Mouse (Mus musculus): Measurements from ENCODE around the gene Pgk1.
"Not testable (repeated sequence)": the region's sequence is repeated elsewhere in the genome, so short reads cannot be mapped to it uniquely, and the experiment has no call there.

The Pgk1 gene

DNA sequence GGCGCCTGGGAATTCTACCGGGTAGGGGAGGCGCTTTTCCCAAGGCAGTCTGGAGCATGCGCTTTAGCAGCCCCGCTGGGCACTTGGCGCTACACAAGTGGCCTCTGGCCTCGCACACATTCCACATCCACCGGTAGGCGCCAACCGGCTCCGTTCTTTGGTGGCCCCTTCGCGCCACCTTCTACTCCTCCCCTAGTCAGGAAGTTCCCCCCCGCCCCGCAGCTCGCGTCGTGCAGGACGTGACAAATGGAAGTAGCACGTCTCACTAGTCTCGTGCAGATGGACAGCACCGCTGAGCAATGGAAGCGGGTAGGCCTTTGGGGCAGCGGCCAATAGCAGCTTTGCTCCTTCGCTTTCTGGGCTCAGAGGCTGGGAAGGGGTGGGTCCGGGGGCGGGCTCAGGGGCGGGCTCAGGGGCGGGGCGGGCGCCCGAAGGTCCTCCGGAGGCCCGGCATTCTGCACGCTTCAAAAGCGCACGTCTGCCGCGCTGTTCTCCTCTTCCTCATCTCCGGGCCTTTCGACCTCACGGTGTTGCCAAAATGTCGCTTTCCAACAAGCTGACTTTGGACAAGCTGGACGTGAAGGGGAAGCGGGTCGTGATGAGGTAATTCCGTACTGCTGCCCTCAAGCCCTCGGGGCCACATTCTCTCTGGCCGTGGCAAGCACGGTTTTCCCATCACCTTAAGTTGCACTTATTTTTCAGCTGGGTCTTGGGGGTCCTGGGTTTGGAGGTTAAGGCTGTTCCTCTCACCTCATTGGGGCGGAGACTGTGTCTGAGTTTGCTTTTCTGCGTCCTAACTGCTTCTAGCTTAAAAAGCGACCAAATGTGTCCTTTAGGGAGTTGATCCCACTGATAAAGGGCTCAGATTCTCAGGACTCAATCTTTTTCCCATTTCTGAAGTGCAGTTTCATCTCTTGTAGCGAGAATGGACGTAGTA is at the start of gene Pgk1:
Pgk1 (plus strand) TSS at position 388 of the 937 bp plus-strand sequence.
- DNase-seq (ENCODE audit: low spot score in 2 of 2), result peak; percentile 87 to 92

DNA sequence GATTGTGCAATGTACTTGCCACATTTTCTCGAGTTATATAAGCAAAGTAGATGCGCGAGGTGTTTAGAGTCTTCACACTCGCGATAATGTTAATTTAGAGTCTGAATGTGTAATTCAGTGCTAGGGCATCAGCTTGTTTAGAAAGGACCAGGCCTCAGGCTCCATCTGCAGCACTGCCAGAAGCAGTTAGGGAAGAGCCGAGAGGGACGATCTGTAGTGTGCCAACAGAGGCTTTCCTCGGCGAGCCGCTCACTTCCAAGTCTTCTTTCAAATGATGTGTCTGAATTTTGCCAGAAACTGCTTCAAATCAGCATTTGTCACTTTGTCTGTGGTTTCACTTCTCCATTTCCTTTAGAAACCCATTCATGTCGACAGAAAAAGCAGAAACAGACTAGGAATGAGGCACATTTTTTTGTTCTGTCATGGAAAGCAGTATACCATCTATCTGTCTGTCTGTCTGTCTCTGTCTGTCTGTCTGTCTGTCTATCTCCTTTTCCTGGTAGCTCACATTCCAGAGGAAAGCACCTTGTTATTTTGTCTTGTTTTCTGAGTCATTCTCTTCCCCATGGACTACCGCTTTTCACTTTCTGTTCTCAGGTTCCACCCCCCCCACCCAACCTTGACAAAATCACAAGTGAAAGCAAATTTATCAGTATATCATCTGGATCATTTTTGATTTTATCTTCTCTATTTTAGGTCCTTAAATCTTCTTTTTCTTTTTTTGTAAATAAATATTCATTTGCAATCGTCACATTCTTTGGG is 47.4 kb upstream of the Pgk1 start:
- peak in 1 of 2 experiments; percentile 1 for DNase-seq (ENCODE audit: low spot score in 2 of 2)

DNA sequence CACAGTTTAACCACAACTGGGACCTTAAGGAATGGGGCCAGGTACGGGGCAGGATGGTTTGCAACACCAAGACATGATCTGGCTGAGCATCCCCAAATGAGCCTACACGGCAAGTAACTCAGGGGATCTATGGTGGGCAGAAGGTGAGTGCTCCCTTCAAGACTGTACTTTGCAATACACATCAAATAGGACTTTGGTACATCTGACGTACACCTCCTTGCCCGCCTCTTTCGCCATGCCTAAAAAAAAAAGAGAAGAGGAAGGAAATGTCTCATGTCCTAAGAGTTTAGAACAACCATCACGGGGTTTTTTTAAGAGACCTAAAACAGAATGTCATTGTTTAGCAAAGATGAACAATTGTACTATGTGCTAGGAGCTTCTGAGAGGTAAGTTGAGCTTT is 44.0 kb upstream of the Pgk1 start, which contains the start of gene Tlr13:
Tlr13 (plus strand) TSS at position 269 of the 400 bp plus-strand sequence.
- DNase-seq (ENCODE audit: low spot score in 2 of 2), result no peak

DNA sequence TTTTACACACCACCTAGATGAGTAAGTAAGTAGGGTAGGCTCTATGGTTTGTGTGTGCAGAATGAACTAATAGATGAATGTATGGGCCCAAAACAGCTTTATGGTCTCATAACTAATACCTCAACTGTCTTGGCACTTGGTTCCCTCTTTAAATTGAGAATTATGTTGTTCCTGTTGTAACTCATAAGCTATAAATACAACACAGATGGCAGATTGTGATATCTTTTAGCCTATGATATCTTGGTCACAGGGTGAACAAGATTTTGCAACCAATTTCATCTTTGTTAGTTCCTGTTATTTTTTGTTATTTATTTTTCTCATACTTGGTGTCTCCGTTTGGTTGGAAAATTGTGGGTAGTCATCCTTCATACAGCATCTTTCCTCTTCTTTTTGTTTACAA is 38.7 kb upstream of the Pgk1 start:
- no peak for DNase-seq (ENCODE audit: low spot score in 2 of 2)

DNA sequence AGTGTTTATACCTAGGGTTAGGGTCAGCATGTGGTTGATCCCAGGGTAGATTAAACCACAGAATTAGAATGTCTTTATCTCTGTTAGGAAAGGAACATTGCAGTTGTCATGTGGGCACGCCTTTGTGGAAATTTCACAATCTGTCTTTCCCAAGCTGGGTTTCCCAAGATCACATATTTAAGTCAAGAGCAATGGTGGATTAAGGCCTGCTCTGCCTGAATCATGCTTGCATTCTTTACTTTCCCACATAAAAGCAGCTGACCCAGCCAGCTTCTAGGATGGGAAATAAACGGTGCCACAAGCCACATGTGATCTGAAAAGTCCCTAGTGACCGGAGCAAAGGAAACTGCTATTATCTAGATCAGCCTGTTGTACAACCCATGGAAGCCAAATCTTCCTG is 37.4 kb upstream of the Pgk1 start:
- no peak for DNase-seq (ENCODE audit: low spot score in 2 of 2)

DNA sequence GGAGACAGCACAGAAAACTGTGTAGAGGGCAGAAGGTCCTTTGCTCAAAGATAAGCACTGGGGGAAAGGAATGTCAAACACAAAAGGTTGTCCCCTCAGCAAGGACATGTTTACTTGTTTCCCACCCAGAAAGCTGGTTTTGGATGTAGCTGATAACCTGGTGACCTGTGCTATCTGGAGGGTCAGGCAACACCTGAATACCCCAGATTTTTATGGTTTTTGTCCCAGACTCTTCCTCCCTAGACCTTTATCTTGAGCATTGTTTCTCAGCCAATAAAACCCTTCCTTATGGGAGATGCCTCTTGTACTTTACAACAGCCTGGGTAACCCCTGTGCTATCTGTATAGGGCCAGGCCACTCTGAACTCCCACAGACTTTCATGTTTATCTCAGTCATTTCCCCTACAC is 32.7 kb upstream of the Pgk1 start:
- no peak for DNase-seq (ENCODE audit: low spot score in 2 of 2)

DNA sequence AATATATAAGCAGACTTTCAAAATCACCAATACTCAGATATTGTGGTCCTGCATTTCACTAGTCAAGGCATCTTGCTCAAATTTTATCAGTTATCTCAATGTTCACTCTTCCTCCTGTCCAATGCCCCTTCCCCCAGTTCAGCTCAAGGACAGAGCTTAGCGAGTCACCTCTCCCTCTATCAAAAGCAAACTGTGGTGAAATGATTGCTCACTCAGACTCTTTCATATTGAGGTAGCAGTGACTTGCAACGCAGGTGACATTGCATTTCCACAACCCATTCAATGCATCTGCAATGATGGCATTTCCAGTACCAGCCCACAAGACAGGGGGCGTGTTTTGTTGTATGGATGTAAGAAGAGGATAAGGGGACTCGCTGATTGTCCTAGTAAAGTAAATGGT is 31.0 kb upstream of the Pgk1 start:
- no peak for DNase-seq (ENCODE audit: low spot score in 2 of 2)

DNA sequence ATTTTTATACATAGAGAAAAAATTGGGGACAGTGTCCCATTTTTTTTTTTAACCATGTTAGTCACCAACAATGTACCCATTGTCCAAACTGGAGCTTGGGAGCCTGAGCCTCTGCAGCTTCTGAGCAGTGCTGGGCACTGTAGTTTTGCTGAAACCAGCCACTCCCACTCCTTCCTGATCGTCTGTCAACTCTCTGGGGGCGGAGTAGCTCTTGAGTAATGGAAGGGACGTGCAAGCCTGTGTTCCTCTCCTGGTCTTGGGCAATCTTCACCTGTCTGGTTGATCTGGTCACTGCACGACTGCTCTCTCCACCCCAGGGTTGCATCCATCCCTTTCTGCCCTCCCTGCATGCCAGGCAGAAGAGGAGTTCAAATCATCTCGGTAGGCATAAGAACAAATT is 22.9 kb upstream of the Pgk1 start:
- no peak for DNase-seq (ENCODE audit: low spot score in 2 of 2)

DNA sequence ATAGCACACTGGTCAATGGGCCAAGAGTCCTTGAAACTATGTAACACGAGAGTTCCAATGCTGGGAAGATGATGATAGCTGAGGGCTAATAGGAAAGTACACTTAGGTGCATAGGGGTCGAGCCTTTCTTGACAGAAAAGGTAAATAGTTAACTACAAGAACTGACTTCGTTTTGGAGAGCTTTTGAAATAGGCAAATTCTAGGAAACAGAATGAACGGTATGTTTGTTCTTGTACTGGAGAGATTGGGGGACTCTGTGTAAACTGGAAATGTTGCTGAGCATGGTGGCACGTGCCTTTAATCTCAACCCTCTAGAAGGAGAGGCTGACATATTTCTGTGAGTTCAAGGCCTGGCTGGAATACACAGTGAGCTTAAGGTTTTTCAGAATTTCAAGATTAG is 22.3 kb upstream of the Pgk1 start:
- no peak for DNase-seq (ENCODE audit: low spot score in 2 of 2)

DNA sequence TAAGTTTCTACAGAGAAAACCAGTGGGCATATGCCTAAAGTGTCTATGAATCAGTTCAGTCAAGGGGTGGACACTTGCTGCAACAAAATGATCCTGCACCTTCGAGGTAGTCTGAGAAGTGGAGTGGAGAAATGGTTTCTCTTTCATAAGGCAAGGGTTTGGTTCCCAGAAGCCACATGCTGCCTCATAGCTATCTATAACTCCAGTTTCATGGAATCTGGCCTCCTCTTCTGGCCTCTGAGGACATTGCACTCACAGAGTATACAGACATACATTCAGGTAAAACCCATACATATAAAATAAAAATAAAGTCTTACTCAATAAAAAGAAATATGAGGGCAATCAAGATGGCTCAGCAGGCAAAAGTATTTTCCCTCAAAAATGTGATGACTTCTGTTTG is 21.8 kb upstream of the Pgk1 start:
- no peak for DNase-seq (ENCODE audit: low spot score in 2 of 2)

DNA sequence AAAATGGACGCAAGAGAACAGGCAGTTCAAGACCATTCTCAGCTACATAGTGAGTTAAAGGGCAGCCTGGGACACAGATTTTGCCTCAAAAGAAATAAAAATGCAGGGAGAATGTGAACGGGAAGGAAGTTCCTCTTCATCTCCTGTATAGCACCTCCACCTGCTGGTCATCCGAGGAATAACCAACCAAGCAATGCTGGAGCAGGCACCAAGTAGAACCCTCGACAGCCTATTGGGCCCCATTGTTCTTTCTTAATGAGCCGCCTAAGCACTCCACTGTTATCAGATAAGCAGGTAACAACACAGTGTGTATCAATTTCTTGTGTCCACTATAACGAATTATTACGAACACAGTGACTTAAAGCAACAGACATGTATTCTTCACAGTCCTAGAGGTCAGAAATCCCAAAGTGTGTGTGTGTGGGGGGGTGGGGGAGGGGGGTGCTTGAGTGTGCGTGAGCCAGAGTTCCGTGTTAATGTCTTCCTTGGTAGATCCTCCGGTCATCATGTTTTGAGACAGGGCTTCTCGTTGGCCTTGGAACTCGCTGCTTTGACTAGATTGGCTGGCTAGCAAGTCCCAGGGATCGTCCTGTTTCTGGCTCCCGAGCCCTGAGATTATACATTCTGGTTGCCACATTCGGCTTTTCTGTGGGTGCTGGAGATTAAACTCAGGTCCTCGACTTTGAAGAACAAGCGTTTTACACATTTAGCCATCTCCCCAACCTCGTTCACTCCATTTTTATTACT is 15.6 kb upstream of the Pgk1 start:
- peak; percentile 25 to 78 for DNase-seq (ENCODE audit: low spot score in 2 of 2)

DNA sequence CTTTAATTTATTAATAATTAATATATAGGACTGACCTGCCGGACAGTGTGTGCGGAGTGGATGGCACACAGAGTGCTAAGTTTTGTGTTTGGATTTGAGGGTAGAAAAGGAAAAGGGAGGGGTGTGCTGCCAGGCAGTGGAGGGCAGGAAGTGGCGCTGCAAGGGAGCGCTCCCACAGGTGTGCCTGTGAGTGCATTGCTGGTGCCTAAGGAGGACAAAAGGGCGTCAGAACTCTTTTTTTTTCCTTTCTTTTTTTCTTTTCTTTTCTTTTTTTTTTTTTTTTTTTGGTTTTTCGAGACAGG is 15.1 kb upstream of the Pgk1 start:
- DNase-seq (ENCODE audit: low spot score in 2 of 2), result no peak

DNA sequence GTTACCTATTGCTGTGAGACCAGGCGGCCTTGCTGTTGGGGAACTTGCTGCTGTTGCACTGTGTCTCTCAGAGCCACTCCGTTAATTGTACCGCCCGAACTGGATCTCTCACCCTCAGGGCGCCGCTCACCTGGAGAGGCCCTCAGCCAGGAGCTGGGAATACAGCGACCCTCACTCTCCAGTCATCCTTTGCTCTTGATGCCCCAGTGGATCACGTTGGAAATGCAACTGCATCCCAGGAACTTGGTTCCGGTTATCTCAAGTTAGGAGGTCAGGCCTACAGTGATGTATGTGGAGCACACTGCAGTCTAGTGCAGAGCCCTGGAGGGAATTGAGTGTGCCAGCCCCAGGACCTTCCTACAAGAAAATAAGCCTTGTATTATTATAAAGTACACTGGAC is 10.6 kb upstream of the Pgk1 start:
- DNase-seq (ENCODE audit: low spot score in 2 of 2), result no peak

DNA sequence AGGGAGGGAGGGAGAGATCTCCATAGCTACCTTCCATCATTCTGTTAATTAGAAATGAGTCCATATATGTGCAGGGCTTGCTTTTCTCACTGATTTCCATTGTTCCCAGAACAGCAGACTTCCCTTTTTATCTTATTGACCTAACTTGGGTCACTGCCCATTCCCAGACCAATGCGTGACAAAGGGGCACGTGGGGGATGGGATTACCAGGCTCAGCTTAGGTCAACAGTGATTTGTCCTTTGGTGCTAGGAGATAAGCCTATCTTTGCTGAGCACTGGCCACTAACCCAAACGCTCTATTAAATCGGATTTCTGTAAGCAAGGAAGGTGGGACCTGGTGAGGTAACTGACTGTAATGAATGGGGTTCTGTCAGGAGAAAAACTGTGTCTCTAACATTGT is 2.6 kb upstream of the Pgk1 start:
- no peak for DNase-seq (ENCODE audit: low spot score in 2 of 2)

DNA sequence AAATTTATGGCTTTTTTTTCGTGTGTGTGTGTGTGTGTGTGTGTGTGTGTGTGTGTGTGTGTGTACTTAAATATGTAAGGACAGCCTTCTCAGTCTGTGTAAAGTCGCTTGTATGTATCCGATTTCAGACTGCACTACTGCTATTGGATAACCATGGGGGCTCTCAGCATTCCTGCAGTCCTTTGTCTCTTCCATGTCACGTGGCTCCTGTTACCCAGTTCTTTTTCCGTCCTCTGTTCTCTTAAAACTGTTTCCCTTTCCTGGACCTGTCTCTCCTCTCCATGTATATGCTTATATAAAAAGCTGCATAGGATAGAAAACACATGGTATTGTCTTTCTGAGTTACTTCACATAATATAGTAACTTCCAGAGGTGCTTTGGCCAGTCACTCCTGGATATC is 1.2 kb upstream of the Pgk1 start:
- DNase-seq (ENCODE audit: low spot score in 2 of 2), result no peak

DNA sequence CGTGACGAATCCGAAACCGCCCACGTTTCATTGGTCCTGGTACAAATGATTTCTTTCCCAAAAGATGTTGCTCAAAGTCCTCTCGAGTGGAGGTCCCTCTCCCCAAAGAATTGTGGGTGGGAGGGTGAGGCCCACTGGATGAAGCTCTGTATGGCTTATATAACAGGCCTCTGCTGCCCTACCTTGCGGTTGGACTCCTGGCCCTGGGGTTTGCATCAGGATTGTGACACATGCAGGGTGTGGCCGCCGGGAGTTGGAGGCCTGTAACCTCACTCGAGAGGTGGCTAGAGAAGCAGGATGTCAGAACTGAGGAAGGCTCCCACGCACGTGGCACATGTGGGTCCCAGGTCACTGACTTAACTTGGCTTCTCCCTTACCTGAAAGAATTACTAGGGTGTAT is 837 bp downstream of the Pgk1 start:
- DNase-seq (ENCODE audit: low spot score in 2 of 2), result peak in 1 of 2 experiments; percentile 17

DNA sequence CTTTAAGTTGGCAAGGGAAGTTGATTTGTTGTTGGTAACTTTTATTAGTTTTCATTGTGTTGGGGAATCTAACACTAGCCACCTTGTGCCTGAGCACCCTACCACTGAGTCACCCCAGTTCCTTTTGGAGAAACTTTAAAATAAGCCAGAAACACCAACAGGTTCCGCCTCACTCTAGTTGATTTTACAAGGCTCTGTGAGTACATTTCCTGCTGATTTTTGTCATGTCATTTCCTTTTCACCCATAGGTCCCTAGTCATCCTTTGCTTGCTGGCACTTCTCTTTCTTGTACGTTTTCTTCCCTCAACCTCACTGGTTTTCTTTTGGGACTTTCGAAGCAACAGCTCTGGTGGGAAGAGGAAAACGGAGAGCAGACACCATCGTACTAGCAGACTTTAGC is 2.5 kb downstream of the Pgk1 start:
- DNase-seq (ENCODE audit: low spot score in 2 of 2), result no peak

DNA sequence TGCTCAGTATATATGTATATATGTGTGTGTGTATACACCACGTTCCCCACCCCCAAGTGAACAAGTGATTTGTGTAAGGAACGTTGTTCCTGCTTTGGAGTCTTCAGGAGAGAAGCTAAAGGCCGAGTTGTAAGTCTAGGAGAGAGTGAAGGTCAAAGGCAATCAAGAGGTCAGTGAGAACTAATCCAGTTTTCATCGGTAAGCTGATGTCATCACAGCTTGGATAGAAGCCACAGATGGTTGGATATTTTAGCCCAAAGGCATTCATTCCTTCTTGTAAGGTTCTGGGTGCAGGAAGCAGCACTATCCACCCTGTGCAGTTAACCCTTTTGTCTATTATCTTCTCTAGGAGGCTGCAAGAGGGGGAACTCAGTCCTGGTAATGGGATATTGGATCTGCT is 3.2 kb downstream of the Pgk1 start:
- no peak for DNase-seq (ENCODE audit: low spot score in 2 of 2)

DNA sequence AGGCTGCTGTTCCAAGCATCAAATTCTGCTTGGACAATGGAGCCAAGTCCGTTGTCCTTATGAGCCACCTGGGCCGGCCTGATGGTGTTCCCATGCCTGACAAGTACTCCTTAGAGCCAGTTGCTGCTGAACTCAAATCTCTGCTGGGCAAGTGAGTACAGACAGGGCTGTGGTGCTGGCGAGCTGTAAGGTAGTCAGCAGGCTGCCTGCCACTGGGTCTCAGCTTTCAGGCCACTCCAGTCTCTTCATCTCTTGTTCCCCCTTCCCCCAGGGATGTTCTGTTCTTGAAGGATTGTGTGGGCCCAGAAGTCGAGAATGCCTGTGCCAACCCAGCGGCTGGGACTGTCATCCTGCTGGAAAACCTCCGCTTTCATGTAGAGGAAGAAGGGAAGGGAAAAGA is 7.5 kb downstream of the Pgk1 start:
- not testable (repeated sequence) for DNase-seq (ENCODE audit: low spot score in 2 of 2)

DNA sequence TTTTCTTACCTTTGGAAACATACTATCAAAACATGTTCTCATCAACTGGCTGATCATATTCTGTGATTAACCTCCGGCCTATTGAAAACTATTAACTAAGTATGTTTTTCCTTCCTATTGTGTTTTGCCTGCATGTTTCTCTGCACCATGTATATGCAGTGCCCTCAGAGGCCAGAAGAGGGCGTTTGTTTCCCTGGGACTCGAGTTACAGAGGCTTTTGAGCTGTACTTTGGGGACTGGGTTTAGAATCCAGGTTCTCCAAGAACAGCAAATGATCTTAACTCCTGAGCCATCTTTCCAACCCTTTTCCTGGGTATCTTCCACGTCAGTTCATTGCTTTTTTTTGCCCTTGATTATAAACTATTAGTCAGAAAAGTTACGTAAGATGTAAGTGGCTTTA is 10.4 kb downstream of the Pgk1 start:
- DNase-seq (ENCODE audit: low spot score in 2 of 2), result no peak

DNA sequence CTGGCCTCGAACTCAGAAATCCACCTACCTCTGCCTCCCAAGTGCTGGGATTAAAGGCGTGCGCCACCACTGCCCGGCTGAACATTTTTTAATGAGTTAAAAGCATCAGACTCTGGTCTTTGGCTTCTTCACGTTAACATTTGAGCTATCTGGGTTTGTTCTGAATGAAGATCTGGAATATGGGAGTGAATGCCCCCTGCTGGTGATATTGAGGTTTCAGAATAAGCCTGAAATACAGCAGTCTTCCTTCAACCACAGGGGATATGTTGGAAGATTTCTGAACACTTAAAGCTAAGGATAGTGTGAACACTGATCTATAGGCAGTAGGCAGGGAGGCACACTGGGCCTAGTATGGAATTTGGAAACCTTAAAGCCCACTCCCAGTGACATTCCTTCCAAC is 12.0 kb downstream of the Pgk1 start:
- DNase-seq (ENCODE audit: low spot score in 2 of 2), result no peak

DNA sequence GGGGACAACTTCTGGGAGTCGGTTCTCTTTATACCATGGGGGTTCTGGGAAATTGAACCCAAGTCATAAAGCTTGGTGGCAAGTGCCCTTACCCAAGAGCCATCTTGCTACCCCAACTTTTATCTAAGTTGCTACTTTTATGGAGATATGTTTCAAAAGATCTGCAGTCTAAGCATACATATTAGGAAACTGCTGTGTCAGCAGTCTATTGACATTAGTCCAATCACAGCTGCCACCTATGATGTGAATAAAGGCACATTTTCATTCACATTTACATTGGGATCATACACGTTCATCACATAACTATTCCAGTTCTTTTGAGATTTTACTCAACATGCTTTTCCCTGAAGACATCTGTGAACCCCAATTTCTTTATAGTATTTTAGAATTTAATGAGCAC is 22.2 kb downstream of the Pgk1 start:
- DNase-seq (ENCODE audit: low spot score in 2 of 2), result no peak
